Mouse (Mus musculus) lung, adult 2 months (tissue): ENCODE data around the gene Gm3558.
"Not testable (repeated sequence)": the region's sequence is repeated elsewhere in the genome, so short reads cannot be mapped to it uniquely, and the experiment has no call there.

Experiments used
- CTCF ChIP-seq: fragments of 200-500 bp; IDR thresholded peaks from 2 replicates; pipeline ENCODE4 v1.5.1; 2011; ENCODE audit warnings: mild to moderate bottlenecking, low read length, control low read depth; ENCODE audit not compliant: insufficient read depth
- POLR2A ChIP-seq: fragments of 200-500 bp; IDR thresholded peaks from 2 replicates; pipeline ENCODE4 v1.6.1; 2011; ENCODE audit warnings: low read depth, mild to moderate bottlenecking, control low read depth, low read length, borderline replicate concordance; ENCODE audit errors: extremely low read depth

DNA sequence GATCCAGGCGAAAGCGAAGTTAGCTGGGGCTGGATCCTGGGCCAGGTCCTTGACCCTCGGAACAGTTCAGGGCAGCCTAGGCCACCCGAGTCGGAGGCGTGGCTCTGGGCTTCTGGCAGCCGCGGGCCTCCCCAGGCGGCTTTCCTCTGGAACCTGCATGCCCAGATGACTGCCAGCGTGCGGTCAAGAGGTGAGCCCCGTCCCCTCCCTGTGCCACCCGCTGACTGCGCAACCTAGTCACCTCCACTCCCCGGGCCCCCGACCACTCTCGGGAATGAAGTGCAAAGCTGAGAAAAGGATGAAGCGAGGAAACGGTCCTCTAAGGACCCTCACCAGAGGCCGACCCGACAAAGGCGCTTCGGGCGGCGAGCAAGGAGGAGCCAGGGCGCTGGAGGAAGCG lies 476 bp downstream of the Gm3558 start:
- not testable (repeated sequence) for TF ChIP-seq POLR2A, CTCF
